Mouse (Mus musculus): Measurements from ENCODE around the gene Arpc1b.

DNA sequence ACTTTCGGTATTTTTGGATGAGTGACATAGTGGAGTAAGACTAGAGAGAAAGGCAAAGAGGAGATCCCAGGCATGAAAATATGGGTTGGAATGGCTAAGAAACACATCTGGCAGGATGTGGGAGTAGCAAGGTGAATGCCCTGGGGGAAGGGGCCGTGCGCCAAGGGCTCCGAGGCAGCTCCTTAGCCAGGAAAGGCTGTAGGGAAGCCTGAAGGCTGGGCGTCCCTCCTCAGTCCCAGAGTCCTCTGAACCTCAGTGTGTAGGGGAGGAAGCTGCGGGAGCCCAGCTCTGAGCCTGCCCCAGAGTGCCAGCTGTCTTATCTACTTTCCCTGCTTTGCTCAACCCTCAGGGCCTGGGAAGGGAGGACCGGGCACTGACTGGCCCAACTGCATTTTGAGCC is 6.9 kb downstream of the Arpc1b start:
- no peak for TF ChIP-seq CTCF (IDR thresholded peaks at IDR 0.05; ENCODE audit: low read depth)
- TF ChIP-seq EP300 (IDR thresholded peaks at IDR 0.05; ENCODE audit: low read depth): no peak

Measured in liver, embryonic 14.5 days (tissue).